Mouse (Mus musculus) forebrain, embryonic 13.5 days (tissue): ENCODE results near the gene Itgb5. TPM values are rescaled to one million over a fixed set of nuclear protein-coding genes. Genes with fewer than 3 reads are reported as not detected.

ENCODE experiments used
- ATAC-seq: fragments of 200-750 bp; cut with Nextera tagmentation; 2 replicates; pipeline ENCODE4 v1.8.0; 2017
- H3K27ac ChIP-seq: fragments of 300-500 bp; sonication (generic); 2 replicates; pipeline ENCODE4 v1.5.1; 2015; ENCODE audit warnings: inconsistent platforms, mild to moderate bottlenecking, moderate library complexity
- H3K27me3 ChIP-seq: fragments of 300-500 bp; sonication (generic); 2 replicates; pipeline ENCODE4 v1.6.1; 2015; ENCODE audit warnings: mild to moderate bottlenecking, inconsistent platforms
- H3K36me3 ChIP-seq: fragments of 300-500 bp; sonication (generic); 2 replicates; pipeline ENCODE4 v1.6.1; 2015; ENCODE audit warnings: mild to moderate bottlenecking, inconsistent platforms; ENCODE audit not compliant: poor library complexity, severe bottlenecking
- H3K4me1 ChIP-seq: fragments of 300-500 bp; sonication (generic); 2 replicates; pipeline ENCODE4 v1.6.1; 2015; ENCODE audit warnings: inconsistent platforms
- H3K4me2 ChIP-seq: fragments of 300-500 bp; sonication (generic); 2 replicates; pipeline ENCODE4 v1.6.1; 2015; ENCODE audit warnings: inconsistent platforms, mild to moderate bottlenecking, moderate library complexity
- H3K4me3 ChIP-seq: fragments of 300-500 bp; sonication (generic); 2 replicates; pipeline ENCODE4 v1.5.1; 2015; ENCODE audit warnings: mild to moderate bottlenecking, inconsistent platforms
- H3K9ac ChIP-seq: fragments of 300-500 bp; sonication (generic); 2 replicates; pipeline ENCODE4 v1.6.1; 2015; ENCODE audit warnings: mild to moderate bottlenecking, inconsistent platforms
- H3K9me3 ChIP-seq: fragments of 300-500 bp; sonication (generic); replicated peaks from 2 replicates; pipeline ENCODE4 v1.6.1; 2016; ENCODE audit warnings: inconsistent platforms
- WGBS: fragments of 180-500 bp; shearing (Covaris S2); methylation state at CpG from one replicate; pipeline ENCODE4 v1.1.7; 2015; 5-methylcytosine and 5-hydroxymethylcytosine counted together
- polyA plus RNA-seq: library from polyadenylated mRNA; unstranded; fragments of >200 nt; fragmentation: Nextera tagmentation; extraction: Ambion mirVana; gene quantifications from 2 replicates; pipeline ENCODE4 v1.2.1, GENCODE M21; 2015

The Itgb5 gene
- polyA plus RNA-seq, 1 experiment from 2014 or later: 2.5 TPM

GRCm38 (mm10) chr16:33994321-33994720, 164.9 kb downstream of the Itgb5 start:
- ATAC-seq: no peak
- Histone ChIP-seq H3K9ac (no peak overlapping the region), H3K4me2 (no peak overlapping the region), H3K9me3 (no peaks in the 10 kb centered on the region), H3K36me3 (no peaks in the 10 kb centered on the region), H3K27ac (no peak overlapping the region), H3K4me1 (no peaks in the 10 kb centered on the region), H3K27me3 (0 out of 2 replicates have a peak, but pooled peaks cover 6% of the 10 kb centered on the region), H3K4me3 (no peak overlapping the region)
- 75% methylated on average over 6 of the region's 6 CpGs for WGBS

- Histone ChIP-seq H3K9me3 (no peaks in the 10 kb centered on the region), H3K27ac (no peak overlapping the region), H3K9ac (no peak overlapping the region), H3K27me3 (0 out of 2 replicates have a peak, but pooled peaks cover 6% of the 10 kb centered on the region), H3K4me3 (no peak overlapping the region), H3K4me1 (peaks cover 5% of the 10 kb centered on the region; the same call in 1 of the 2 replicates), H3K36me3 (no peaks in the 10 kb centered on the region), H3K4me2 (no peak overlapping the region)
- 0 out of 2 replicates have a peak, but pooled peaks have one; percentile 5 for ATAC-seq
- 84% methylated on average over 3 of the region's 3 CpGs for WGBS
Observed at GRCm38 (mm10) chr16:33995496-33995895, 166.0 kb downstream of the Itgb5 start.

GRCm38 (mm10) chr16:33996030-33996429, 166.6 kb downstream of the Itgb5 start:
- H3K9me3 ChIP-seq: no peaks in the 10 kb centered on the region
- no peak overlapping the region for H3K27ac ChIP-seq
- 0 out of 2 replicates have a peak, but pooled peaks cover 6% of the 10 kb centered on the region for H3K27me3 ChIP-seq
- no peak overlapping the region for H3K4me2 ChIP-seq
- H3K4me1 ChIP-seq: peaks cover 5% of the 10 kb centered on the region; the same call in 1 of the 2 replicates
- H3K36me3 ChIP-seq: no peaks in the 10 kb centered on the region
- no peak overlapping the region for H3K4me3 ChIP-seq
- H3K9ac ChIP-seq: no peak overlapping the region
- WGBS: 5% methylated on average over 5 of the region's 5 CpGs
- no peak for ATAC-seq

GRCm38 (mm10) chr16:33998011-33998410, 168.5 kb downstream of the Itgb5 start:
- Histone ChIP-seq H3K4me2 (no peak overlapping the region), H3K36me3 (no peaks in the 10 kb centered on the region), H3K27me3 (0 out of 2 replicates have a peak, but pooled peaks cover 6% of the 10 kb centered on the region), H3K9me3 (no peaks in the 10 kb centered on the region), H3K27ac (no peak overlapping the region), H3K4me3 (no peak overlapping the region), H3K9ac (no peak overlapping the region), H3K4me1 (peaks cover 16% of the 10 kb centered on the region)
- 85% methylated on average over 6 of the region's 6 CpGs for WGBS
- ATAC-seq: no peak

Other genes starting within 250 kb of the Itgb5 start
- 21.3 and 22.3 TPM in 2 replicates for gene Heg1, start 145.3 kb upstream of the Itgb5 start, polyA plus RNA-seq
- 0.08 TPM in 1 of 2 replicates, not detected in the other for gene Muc13, start 35.6 kb upstream of the Itgb5 start, polyA plus RNA-seq
- 40.4 and 46.8 TPM in 2 replicates for gene Umps, start 137.4 kb downstream of the Itgb5 start, polyA plus RNA-seq